Mouse (Mus musculus) thymus, postnatal 4 days (tissue): ENCODE measurements at regions not wholly inside any gene's neighbourhood (a gene's known extent, or its start where the extent isn't known, plus 50 kb on each side); places are given as distances from the start of the nearest gene placed in this dataset.

ENCODE experiments used
- DNase-seq: peaks from one replicate; pipeline ENCODE4 v3.0.0; 2021

DNA sequence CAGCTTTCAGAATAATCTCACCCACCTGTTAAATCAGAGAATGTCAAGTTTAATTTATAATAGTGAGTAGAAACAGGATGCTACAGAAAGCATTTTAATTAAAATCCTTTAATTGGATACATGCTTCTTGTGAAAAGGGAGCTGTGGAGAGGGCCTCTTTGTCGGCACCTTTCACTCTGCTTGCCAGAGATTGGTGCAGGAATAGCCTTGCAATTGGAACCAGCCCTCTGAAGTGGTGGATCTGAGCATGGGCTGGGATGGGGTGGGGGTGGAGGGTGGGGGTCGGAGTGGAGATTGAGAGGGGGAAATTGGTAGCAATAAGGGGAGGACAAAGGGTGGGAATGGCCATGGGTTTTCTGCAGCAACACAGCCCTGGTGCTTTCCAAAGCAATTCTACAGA, 207.2 kb downstream of the Tbx15 start:
- DNase-seq: no peak

DNA sequence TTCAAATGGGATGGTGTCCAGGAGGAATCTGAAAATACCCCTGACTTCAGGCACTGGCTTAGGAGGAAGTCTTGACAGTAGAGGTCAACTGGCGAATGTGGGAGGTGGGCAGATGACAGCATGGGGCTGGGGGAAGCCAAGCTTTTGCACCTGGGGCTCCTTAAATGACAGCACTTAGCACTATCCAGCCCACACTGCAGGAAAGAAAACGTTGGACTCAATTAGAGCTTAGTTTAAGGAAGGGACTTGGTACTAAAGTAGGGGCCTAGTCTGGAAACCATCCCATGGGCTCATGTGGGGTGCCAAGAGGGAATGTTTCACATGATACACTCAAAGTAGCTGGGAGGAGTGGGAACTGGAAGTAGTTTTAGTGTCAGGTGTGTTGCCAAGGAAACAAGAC, 207.6 kb downstream of the Tbx15 start:
- DNase-seq: no peak

DNA sequence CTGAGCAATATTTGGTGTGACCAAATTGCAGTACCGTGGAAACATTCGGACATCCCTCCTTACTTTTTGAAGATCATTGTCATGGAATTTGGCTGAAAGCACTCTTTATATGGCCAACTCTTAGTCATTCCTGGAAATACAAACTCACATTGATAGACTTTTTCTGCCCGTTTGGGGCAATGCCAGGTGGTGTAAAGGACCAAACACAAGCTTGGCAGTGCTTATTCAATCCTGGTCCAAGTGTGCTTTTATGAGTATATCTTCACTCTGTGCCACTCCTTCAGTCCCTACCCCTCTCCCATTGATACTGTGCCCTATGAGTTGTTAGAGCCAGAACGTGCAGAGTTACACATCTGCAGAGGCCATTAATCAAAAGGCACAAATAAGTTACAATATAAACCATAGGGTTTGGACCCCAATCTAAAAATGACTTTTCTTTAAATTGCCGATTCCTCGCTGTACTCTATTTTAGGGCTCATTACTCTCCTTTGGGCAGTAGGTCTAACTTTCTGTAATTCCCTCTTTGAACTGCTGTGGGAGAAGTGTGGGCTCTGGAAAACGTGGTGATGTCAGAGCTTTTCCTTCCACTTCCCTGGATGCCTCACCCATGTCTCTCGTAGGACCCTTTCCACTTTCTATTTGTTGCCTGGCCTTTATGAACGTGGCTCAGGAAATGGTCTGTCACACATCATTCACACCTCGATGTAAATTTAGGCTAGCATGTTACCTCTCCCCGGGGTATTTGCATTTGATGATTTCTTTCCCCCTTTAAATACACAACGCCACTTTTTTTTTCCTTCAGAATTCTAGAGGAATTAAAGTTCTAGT, 219.1 kb downstream of the Tbx15 start:
- DNase-seq: no peak

DNA sequence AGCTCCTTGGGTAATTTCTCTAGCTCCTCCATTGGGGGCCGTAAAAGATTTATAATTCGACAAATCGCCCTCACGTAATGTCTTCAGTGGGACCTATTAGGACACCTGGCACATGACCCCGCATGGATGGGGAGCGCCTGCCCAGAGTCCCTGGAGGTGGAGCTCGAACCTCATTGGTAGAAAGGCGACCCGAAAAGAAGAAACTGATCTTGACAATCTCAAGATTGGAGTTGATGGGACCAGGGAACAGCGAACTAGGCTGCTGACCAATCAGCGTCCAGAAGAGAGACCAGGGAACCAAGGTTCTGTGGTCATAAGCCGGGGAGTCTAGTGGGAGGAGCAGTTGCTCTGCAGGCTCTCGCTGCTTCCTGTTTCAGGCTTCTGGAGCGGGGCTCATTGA, 259.8 kb downstream of the Tbx15 start:
- peak; percentile 19 for DNase-seq

DNA sequence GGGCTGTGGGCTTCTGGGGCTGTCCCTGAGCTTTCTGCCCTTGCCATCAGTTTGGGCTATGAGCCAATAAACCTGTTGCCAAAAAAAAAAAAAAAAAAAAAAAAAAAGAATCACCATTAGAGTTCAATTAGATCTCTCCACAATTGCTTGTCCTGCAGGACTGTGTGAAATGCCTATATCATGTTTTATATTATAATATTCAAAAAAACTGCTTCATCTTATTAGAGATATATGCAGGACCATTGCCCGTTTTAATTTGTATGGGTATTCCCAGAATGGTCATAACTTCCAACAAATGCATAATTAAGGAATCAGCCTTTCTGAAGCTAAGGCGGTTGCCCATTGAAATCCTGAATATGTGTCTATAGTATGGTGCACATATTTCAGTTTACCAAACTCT, 264.6 kb downstream of the Tbx15 start:
- no peak for DNase-seq

DNA sequence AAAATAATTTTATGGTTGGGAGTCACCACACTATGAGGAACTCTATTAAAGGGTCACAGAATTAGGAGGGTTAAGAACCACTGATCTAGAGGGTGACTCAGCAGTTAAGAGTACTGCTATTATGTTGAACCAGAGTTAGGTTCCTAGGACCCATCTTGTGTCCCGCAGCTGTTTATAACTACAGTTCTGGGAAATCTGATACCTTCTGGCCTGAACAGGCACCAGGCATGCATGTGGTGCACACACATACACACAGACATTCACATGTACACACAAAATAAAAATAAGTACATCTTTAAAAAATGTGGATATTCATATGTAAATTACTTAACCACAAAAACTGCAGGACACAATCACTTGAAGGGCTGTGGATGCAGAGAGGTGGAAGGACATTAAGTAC, 272.1 kb downstream of the Tbx15 start:
- DNase-seq: no peak

DNA sequence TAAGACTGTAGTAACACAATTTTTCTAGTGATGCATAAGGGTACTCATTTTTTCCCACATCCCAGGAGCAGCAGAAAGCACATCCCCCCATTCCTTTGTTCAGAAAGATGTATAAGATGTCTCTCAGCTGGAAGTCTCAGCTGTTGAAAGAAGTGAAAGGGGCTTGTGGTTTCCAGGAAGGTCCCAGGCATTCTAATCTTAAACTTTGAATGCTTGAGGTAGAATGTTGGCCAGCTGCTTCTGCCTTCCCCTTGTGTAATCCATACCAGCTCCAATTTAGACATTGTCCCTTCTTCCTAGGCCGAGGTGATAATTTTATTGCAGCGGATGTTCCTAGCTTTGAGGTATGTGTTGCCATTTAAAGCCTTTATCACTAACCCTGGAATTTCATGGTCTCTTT, 272.8 kb downstream of the Tbx15 start:
- no peak for DNase-seq

DNA sequence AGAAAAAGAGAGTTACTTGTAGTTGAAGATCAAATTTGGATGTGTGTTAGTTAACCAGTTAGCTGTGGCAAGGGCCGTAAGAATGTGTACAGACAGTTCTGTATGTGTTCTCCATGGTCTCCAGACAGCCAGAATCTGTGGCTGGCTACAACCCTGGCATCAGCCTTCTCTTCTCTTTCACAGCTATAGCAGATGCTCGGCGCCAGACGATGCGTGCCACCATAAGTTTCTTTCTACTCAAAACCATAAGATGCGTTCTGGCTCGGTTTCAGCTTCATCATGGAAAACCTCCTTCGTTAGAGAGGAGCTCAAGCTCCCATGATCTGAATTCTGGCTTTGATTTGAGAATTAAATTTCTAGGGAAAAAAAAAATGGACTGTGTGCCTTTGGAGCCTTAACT, 275.6 kb downstream of the Tbx15 start:
- DNase-seq: no peak

DNA sequence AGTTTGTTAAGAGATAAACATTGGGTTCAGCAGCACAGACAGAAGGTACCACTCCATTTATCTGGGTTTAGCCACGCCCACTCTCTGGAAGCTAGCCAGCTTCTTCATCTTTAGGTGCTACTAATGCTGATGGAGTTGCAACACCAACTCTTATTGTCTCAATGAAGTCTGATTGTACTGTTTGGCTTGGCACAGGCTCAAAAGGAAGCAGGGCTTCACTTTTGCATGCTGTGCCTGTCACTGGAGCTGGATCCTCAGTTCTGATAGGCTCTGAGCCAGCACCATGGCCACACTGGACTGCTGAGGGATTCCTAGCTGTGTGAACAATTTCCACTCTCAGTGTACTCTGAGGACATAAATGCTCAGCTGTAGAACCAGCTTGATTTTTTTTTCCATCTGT, 320.7 kb downstream of the Tbx15 start:
- DNase-seq: no peak

DNA sequence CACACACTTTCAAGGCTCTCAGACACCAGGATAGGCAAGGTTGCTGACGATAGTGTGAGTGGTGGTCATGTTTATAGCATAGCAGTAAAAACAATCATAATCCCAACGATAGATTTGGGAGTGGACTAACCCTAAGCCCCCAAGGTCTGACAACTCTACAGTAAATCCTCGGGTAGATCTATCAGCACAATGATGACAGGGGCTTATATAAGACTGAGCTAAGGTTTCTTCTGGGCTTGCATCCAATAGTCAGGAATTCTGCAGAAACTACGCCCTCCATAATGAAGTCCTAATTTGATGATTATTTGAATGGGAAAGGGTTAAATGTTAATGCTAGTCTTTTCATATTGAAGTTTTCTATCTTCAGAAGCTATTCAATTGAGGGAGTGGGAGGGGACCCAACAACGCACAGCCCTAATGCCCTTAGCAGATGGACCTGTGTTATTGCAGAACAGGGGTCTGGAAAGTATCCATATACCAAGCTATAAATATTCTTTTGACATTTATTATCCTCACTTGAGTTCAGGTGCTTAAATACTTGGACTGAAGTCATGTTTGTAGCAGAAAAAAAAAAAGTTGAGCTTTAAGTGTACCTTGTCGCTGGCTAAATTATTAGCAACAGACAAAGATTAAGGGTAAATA, 311.8 kb upstream of the Spag17 start:
- no peak for DNase-seq

DNA sequence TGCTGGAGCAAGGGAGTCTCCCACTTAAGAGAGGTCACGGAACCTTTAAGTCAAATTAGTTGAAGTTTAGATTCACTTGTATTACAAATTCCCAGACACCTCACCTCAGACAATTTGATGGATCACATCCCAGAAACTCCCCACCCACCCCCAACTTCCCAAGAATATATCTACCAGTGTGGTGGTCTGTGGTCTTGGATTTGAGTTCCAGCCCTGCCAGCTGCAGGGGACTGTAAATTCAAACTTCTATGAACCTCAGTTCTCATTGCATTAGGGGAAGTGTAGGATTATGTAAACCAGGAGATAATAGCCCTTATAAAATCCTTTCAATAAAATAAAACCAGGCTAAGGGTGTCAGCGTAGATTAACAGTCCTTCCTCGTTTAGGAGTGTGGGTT, 311.2 kb upstream of the Spag17 start:
- DNase-seq: no peak

DNA sequence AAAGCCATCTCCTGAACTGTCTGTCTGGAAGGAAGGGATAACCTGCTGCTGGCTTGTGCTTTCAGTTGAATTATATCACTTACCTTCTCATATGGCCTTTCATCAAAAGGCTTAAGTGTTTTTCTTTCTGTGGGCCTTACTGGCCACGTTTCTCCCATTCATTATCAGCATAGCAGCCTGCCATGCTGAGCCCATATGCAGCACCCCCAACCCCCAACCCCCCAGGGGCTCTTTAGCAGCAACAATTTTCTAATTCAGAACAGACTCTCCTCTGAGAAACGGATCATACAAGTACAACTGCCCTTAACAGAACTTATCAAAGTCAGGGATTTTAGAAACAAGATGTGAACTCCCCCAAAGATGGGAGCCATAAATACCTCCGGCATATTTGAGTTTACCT, 282.5 kb upstream of the Spag17 start:
- DNase-seq: no peak

DNA sequence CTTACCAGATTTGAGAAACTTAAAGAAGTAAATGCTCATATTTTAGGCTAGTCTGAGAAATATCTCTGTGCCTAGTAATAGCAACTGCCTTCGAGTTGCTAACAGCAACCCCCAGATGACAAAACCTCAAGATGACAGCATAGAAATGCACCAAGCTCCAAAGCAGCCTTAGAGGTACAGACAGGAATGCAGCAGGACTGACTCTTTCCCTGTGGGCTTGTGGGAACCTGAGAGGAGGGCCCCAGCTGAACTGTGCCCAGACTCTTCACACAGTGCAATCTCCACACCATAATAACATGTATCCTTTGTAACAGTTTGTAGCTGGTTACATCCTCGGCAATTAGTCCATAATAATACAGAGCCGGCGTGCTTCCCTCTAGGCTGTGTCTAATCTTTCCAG, 252.9 kb upstream of the Spag17 start:
- DNase-seq: no peak

DNA sequence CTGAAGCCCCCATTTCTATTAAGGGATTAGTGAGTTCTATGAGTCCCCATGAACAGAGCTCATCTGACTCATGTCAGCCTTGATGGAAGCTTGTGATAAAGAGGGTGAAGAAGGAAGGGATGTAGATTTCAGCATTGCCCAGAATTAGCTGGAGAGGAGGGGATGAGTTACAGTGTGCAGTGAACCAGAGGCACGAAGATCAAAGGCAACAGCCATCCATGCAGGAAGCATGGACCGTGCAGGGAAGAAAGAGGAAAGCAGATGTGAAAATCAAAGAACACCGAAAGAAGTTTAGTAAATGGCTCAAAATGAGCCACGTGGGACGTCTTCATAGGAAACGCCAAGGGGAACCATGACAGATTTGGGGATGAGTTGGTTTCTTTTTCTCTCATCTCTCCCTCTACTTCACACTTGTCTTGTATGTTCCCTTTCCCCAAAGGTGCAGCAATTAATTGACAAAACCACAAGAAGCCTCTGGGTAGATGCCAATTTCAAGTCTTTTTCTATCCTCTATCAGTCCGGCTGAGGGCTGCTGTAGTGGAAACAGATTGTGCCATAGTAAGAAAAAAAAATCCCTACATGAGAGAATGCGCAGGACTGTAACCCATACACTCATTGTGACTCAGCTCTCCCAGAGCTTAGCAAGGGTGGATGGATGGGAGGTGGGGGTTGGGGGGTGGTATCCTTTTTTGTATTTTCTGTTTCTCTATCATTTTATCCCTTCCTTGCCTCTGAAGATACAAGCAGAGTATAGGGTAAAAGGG, 243.7 kb upstream of the Spag17 start:
- DNase-seq: no peak

DNA sequence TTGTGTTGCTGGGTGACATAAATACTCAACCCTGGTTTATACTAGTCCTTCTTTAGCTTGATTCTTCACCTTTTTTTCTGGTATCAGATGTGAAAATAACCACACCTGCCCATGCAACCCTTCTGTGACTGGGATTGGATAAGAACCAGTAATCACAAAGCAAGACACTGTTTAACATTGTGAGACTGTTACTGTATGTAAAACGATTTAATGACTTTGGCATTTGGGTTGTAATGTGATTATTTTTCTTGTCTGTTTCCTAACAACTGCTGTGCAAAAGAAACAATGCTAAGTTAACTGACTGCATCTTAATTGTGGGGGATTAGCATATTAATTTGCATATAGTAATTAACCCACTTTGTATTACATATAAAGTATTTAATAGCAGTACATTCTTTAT, 240.3 kb upstream of the Spag17 start:
- DNase-seq: no peak

DNA sequence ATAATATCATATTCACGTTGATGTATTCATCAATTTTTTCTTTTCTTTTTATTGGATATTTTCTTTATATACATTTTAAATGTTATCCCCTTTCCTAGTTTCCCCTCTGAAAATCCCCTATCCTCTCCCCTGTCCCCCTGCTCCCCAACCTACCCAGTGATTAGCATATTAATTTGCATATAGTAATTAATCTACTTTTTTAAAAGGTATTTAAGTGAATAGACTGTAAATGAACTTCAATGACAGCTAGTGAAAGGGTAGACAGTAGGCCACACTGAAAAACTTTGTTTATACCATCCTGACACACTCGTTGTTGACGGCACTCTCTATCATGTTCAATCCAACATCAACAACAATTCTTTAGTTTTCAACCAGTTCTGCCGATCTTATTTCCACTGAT, 239.9 kb upstream of the Spag17 start:
- DNase-seq: no peak

DNA sequence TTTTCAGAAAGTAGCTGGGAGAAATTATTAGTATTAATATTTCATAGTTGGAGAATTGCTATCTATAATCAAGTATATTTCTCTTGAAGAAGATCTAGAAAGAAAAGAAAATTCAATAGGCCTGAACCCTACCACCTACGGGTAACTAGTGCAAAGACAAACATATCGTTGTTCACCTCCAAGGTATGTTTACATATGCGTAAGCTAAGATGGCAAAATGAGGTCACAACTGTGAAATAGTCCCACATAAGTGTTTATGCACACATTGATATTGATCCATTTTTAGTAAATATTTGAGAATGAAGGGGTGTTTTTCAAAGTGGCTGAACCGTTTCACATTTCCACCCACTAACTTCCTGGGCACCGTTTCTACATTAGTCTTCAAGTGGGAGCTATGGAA, 227.6 kb upstream of the Spag17 start:
- no peak for DNase-seq

DNA sequence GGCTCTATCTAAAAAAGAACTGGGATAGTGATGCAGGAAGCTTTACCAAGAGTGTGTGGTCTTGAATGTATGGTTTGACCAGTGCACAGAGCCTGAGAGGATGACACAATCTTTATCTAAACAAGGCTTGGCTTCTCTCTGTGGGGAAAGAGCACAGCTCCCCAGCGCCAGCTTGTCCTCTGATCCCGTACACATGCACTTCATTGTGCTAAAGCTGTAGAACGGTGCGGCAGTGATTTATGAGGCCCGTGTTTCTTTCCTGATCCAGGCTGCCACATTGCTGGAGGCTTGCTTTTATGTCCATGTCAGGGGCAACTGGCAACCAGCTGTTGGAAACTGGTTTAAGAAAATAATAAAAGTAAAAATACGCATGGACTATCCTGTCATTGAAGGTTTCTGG, 221.4 kb upstream of the Spag17 start:
- no peak for DNase-seq

DNA sequence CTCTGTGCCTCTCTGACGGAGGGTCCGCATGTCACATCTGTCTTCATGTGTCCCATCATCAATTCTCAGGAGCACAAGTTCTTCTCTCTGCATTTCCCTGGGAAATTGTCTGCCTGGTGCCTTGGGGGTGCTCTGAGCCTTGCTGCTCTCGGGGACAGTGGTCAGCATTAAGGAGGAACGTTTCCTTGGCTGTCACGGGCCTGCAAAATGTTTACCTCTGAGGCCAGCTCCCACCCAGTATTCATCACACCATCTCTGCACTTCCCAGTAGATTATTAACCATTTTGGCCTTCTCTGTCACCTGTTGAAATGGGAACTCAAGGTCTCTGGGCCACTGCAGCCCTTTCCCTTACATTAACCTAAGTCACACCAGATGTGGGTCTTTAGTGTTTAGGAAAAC, 219.8 kb upstream of the Spag17 start:
- no peak for DNase-seq

DNA sequence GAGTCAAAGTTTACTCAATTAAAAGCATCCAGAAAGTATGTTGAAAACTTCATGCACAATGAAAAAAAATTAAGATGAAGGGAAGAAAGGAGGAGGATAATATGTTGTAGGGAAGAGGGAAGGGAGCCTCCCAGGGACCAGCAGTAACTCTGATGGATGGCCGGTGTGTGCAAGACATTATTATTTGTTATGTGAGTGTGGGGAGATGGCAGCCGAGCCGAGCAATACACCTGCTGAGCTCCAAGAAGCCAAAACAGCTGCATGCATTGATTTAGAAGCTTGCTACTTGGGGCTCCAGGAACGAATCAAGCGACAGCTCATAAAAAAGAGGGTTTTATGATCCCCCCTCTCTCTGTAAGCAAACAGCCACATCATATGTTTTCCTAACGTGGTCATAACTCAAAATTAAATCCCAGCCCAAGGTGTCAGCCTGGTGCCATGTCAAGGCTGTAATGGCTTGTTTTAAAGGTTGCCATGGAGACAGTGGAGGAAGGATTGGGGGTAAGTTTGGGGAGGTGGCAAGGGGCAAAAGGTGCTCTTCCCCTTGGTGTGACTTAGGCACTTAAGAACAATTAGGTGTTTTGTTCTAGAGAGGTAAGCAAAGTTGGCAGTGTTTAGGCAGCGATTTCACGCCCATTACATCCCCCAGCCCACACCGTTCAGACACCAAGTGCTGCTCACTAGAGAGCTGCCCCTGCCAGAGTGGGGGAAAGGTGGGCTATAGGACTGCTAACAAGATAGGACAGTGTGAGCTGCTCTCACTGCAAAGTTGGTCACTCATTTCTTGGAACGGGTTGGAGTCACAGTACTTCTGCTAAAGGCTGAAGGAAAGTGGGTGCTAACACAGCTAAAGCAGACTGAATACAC, 219.1 kb upstream of the Spag17 start:
- no peak for DNase-seq

DNA sequence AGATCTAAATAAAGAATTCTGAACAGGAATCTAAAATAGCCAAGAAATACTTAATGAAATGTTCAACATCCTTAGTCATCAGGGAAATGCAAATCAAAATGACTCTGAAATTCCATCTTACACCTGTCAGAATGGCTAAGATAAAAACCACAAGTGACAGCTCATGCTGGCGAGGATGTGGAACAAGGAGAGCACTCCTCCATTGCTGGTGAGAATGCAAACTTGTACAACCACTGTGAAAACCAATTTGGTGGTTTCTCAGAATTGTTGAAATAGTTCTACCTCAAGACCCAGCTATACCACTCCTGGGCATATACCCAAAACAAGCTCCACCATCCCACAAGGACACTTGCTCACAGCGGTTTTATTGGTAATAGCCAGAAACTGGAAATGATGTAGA, 211.1 kb upstream of the Spag17 start:
- DNase-seq: no peak

DNA sequence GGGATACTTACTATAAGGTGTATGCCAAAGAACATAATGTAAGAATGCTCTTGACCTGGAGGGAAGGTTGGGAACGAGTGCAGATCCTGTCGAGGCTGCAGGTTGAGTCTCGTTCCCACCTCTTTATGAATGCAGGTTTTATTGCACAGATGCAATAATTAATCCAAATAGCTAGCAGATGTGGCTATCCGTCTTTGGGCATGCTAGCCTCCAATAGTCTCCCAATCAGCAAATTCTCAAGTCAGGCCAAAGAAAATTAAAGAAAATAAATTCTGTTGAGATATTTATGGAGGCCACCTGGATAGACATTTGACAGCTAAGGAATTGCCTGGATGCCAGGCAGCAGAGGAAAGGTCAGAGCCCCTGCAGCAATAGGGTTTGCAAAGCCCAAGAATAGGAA, 175.7 kb upstream of the Spag17 start:
- no peak for DNase-seq

DNA sequence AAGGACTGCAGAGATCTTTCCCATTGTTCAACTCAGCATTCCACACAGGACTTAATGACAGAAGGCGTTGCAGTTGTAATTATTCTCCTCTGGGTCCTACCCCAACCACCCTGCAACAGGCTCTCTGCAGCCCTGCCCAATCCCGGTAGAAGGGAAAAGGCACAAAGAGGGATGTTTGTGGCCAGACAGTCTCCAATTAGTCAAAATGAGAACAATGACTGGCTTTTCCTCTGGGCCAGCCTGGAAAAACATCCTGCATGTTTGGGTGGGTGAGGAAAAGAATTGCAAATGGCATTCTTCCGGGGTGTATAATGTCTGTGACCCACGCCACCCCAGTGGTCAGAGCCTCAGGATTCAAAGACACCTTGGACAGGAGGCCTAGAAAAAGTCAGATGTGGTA, 168.8 kb upstream of the Spag17 start:
- no peak for DNase-seq
